Mouse (Mus musculus) embryonic facial prominence, embryonic 10.5 days (tissue): ENCODE data around the gene Fam111a. TPM values are rescaled to one million over a fixed set of nuclear protein-coding genes. Genes with fewer than 3 reads are reported as not detected.
"Not testable (repeated sequence)": the region's sequence is repeated elsewhere in the genome, so short reads cannot be mapped to it uniquely, and the experiment has no call there.

Experiments used
- DNase-seq: peaks from one replicate; pipeline ENCODE4 v3.0.0-alpha.2; 2017; ENCODE audit warnings: low spot score
- H3K27ac ChIP-seq: fragments of 300-500 bp; sonication (generic); replicated peaks from 2 replicates; pipeline ENCODE4 v1.5.1; 2016; ENCODE audit warnings: mild to moderate bottlenecking
- H3K27me3 ChIP-seq: fragments of 300-500 bp; sonication (generic); replicated peaks from 2 replicates; pipeline ENCODE4 v1.6.1; 2016; ENCODE audit warnings: low read depth, mild to moderate bottlenecking; ENCODE audit not compliant: poor library complexity, severe bottlenecking
- H3K36me3 ChIP-seq: fragments of 300-500 bp; sonication (generic); replicated peaks from 2 replicates; pipeline ENCODE4 v1.6.1; 2016; ENCODE audit warnings: mild to moderate bottlenecking, moderate library complexity
- H3K4me1 ChIP-seq: fragments of 300-500 bp; sonication (generic); 2 replicates; pipeline ENCODE4 v1.6.1; 2016
- H3K4me3 ChIP-seq: fragments of 300-500 bp; sonication (generic); 2 replicates; pipeline ENCODE4 v1.5.1; 2016; ENCODE audit warnings: mild to moderate bottlenecking, moderate library complexity
- H3K9me3 ChIP-seq: fragments of 300-500 bp; sonication (generic); 2 replicates; pipeline ENCODE4 v1.6.1; 2016; ENCODE audit warnings: mild to moderate bottlenecking
- WGBS: fragments of 180-500 bp; shearing (Covaris S2); methylation state at CpG from one replicate; pipeline ENCODE4 v1.1.7; 2016; 5-methylcytosine and 5-hydroxymethylcytosine counted together
- polyA plus RNA-seq: library from polyadenylated mRNA; unstranded; fragments of >200 nt; fragmentation: Nextera tagmentation; extraction: Ambion mirVana; gene quantifications from 2 replicates; pipeline ENCODE4 v1.2.1, GENCODE M21; 2016

Gene Fam111a
- polyA plus RNA-seq, result 19.3 and 21.4 TPM in 2 replicates

- not testable (repeated sequence) for H3K27ac ChIP-seq, H3K36me3 ChIP-seq, H3K4me1 ChIP-seq, H3K9me3 ChIP-seq, H3K4me3 ChIP-seq, DNase-seq, H3K27me3 ChIP-seq
- WGBS, result 91% methylated on average over 11 of the region's 11 CpGs
Observed at GRCm38 (mm10) chr19:12545440-12545839, at the start of gene Fam111a. Gene Fam111a, plus strand, starts transcription at chr19:12545740.

DNA sequence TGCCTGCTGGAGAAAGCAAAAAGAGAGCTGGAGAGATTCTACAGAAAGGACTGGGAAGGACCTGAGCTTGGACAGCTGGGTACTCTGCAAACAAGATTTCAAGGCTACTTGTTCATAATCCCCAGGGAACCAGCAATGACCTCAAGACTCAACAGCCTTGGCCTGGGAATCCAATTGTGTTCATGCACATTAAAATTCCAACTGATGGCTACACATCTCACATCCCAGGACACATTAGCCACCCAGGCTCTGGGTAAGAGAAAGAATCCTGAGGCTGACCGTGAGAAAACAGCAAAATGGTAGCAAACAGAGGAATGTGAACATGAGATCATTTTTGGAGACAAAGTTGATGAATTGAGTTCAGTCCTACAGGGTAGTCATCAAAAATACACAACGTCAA, 49.3 kb upstream of the Fam111a start:
- Histone ChIP-seq H3K27me3 (peaks cover 13% of the 10 kb centered on the region), H3K4me1 (peaks cover 54% of the 10 kb centered on the region), H3K36me3 (peaks cover 33% of the 10 kb centered on the region), H3K9me3 (no peaks in the 10 kb centered on the region), H3K4me3 (no peak overlapping the region), H3K27ac (no peak overlapping the region)
- WGBS, result 90% methylated on average over 2 of the region's 2 CpGs
- no peak for DNase-seq

- Histone ChIP-seq H3K36me3 (peaks cover 18% of the 10 kb centered on the region; the same call in 1 of the 2 replicates), H3K27me3 (peaks cover 13% of the 10 kb centered on the region), H3K4me1 (peaks cover 46% of the 10 kb centered on the region), H3K4me3 (peak overlapping the region; percentile 21; the same call in 1 of the 2 replicates), H3K9me3 (no peaks in the 10 kb centered on the region), H3K27ac (no peak overlapping the region)
- DNase-seq, result no peak
- WGBS, result 83% methylated on average over 2 of the region's 2 CpGs
Observed at GRCm38 (mm10) chr19:12497909-12498308, 47.6 kb upstream of the Fam111a start.

GRCm38 (mm10) chr19:12498321-12498720, 47.2 kb upstream of the Fam111a start:
- WGBS, result 91% methylated on average over 4 of the region's 4 CpGs
- peak overlapping the region; percentile 79 for H3K4me3 ChIP-seq

DNA sequence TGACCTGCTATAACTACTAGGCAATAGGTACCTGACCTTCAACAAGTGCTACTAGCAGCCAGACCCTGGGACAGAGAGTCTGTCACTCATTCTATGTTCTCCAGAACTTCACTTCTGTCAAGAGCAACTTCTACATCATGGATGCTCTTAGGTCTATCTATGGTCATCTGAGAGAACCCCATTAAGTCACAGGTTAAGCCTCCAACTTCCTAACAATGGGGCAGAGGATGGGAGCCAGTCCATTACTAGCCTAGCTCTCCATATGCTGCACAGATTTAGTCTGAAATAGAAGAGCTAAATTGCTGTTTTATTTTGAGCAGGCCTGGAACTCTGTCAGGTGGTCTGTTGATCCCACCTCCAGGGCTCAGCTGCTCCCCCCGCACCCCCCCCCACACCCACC, 46.6 kb upstream of the Fam111a start:
- peaks cover 13% of the 10 kb centered on the region for H3K27me3 ChIP-seq
- WGBS, result 96% methylated on average over 1 of the region's 1 CpGs
- H3K4me1 ChIP-seq, result peaks cover 41% of the 10 kb centered on the region
- H3K36me3 ChIP-seq, result peaks cover 18% of the 10 kb centered on the region; the same call in 1 of the 2 replicates
- peak overlapping the region; percentile 93; the same call in 1 of the 2 replicates for H3K27ac ChIP-seq
- peak overlapping the region; percentile 79 for H3K4me3 ChIP-seq
- DNase-seq, result no peak
- no peaks in the 10 kb centered on the region for H3K9me3 ChIP-seq

More at GRCm38 (mm10) chr19:12498321-12498720, 47.2 kb upstream of the Fam111a start:
- peaks cover 46% of the 10 kb centered on the region for H3K4me1 ChIP-seq
- peaks cover 18% of the 10 kb centered on the region; the same call in 1 of the 2 replicates for H3K36me3 ChIP-seq
- DNase-seq, result no peak
- H3K27ac ChIP-seq, result no peak overlapping the region
- H3K9me3 ChIP-seq, result no peaks in the 10 kb centered on the region
- peaks cover 13% of the 10 kb centered on the region for H3K27me3 ChIP-seq

- Histone ChIP-seq H3K36me3 (peaks cover 18% of the 10 kb centered on the region; the same call in 1 of the 2 replicates), H3K4me3 (peak overlapping the region; percentile 79), H3K27me3 (peaks cover 13% of the 10 kb centered on the region), H3K27ac (peak overlapping the region; percentile 93), H3K9me3 (no peaks in the 10 kb centered on the region), H3K4me1 (peaks cover 37% of the 10 kb centered on the region)
- WGBS, result 18% methylated on average over 2 of the region's 2 CpGs
- no peak for DNase-seq
Observed at GRCm38 (mm10) chr19:12499485-12499884, 46.1 kb upstream of the Fam111a start.

DNA sequence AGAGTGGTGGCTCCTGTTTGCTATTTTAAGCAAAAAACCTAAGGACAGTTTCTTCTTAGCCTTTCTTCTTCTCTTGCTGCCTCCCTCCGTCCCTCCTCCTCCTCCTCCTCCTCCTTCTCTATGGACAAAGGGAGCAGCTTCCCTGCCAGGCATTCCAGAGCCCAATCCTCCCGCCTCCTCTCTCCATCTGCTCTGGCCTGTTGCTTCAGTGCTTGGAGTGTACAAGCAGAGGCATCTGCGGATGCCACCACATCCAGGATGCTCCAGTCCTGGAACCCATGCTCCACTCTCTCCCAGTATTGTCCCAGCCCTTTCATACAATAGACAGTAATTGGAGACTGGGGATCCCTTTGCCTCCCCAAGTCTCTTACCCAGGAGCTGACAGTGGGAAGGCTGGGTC, 45.4 kb upstream of the Fam111a start:
- peaks cover 33% of the 10 kb centered on the region for H3K4me1 ChIP-seq
- peaks cover 18% of the 10 kb centered on the region; the same call in 1 of the 2 replicates for H3K36me3 ChIP-seq
- 4% methylated on average over 3 of the region's 3 CpGs for WGBS
- no peaks in the 10 kb centered on the region for H3K9me3 ChIP-seq
- peak overlapping the region; percentile 79 for H3K4me3 ChIP-seq
- DNase-seq, result peak; percentile 57
- peaks cover 13% of the 10 kb centered on the region for H3K27me3 ChIP-seq
- H3K27ac ChIP-seq, result peak overlapping the region; percentile 93

GRCm38 (mm10) chr19:12500881-12501311, 44.6 kb upstream of the Fam111a start:
- no peaks in the 10 kb centered on the region for H3K9me3 ChIP-seq
- peak overlapping the region; percentile 93 for H3K27ac ChIP-seq
- WGBS, result under 1% methylated on average over 38 of the region's 38 CpGs
- peaks cover 18% of the 10 kb centered on the region; the same call in 1 of the 2 replicates for H3K36me3 ChIP-seq
- peak; percentile 73 for DNase-seq
- peaks cover 29% of the 10 kb centered on the region for H3K4me1 ChIP-seq
- H3K4me3 ChIP-seq, result peak overlapping the region; percentile 79
- H3K27me3 ChIP-seq, result peaks cover 13% of the 10 kb centered on the region

DNA sequence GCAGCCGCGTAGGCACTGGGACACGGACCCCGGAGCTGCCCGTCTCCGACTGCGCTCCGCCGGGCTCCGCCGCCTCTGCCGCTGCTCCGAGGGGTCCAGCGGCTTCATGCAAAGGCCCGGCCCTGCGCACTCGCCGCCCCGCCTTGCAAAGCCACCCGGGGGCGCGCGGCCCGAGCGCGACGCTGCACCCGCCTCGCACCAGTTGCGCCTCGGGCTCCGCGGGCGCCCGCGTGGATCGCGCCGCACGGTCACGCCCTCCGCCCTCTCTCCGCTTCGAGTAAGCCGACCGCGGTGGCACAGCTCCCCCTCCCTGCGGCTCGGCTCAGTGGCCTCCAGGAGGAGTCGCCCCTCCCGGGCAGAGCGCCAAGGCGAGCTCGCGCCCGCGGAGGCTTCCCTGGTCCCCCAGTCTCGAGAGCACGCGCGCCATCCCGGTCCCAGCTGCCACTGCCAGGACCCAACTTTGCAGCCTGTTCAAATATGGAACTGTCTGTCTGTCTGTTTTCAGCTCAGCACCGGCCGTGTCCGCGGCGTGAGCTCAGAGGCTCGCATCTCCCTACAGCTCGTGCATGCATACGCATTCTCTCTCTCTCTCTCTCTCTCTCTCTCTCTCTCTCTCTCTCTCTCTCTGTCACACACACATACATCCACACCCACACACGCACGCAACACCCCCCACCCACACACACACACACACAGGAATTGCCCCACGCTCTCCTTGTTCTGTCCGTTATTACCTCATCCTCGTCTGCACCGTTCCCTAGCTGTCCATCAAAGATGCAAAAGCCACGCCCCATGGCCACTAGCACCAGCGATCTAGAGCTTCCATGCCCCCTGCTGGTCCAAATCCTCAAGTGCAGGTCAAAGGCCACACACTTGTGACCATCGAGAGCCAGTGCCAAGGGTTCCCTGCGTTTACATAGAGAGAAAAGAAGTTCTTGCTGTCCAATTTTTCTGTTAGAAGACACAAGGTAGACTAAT, 43.9 kb upstream of the Fam111a start, which contains the start of gene Dtx4:
Dtx4 (minus strand) TSS at position 85 of the 978 bp plus-strand sequence.
- Histone ChIP-seq H3K27ac (peak within 1 kb of the TSS; percentile 93), H3K4me1 (peaks cover 24% of the 10 kb centered on the region), H3K4me3 (peak within 1 kb of the TSS; percentile 79), H3K36me3 (peaks cover 18% of the 10 kb centered on the region; the same call in 1 of the 2 replicates), H3K9me3 (no peaks in the 10 kb centered on the region), H3K27me3 (peaks cover 13% of the 10 kb centered on the region)
- peak; percentile 93 for DNase-seq
- under 1% methylated on average over 80 of the region's 80 CpGs for WGBS

DNA sequence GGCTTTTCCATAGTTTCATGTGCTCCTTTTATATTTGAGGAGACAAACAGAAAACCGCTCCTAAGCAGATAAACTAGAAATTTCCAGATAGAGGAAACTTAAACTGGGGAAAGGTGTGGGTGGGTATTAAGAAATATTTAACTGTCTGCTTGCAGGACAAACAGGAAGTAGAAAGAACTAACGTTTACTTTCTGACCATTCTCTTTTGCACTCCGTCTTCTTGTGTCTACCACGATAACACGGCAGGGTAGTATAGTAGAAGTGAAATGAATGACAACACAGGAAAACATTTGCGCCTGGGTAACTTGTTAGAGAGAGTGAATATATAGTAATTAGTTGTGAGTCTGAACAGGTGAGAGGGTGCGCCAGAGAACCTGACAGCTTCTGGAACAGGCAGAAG, 42.8 kb upstream of the Fam111a start:
- Histone ChIP-seq H3K36me3 (peaks cover 7% of the 10 kb centered on the region; the same call in 1 of the 2 replicates), H3K27ac (no peak overlapping the region), H3K4me1 (peaks cover 24% of the 10 kb centered on the region), H3K27me3 (peaks cover 13% of the 10 kb centered on the region), H3K9me3 (no peaks in the 10 kb centered on the region), H3K4me3 (no peak overlapping the region)
- DNase-seq, result no peak
- WGBS, result 89% methylated on average over 7 of the region's 7 CpGs

DNA sequence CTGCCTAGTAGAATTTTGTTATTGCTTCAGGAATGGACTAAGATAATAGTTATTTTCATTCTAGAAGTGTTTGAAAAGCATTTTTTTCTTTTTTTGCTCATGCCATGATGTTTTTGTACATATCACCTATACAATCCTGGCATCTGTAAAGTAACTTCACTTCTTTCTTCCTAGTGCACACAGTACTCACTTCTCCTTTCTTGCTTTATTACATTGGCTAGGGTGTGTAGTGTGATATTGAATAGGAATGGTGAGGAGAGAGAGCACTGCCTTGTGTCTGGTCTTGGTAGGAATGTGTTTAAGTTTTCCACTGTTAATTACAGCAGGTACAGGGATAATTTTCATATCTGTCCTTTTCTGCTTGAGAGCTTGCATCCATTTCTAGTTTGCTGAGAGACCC, 30.9 kb upstream of the Fam111a start:
- Histone ChIP-seq H3K9me3 (no peaks in the 10 kb centered on the region), H3K27me3 (no peaks in the 10 kb centered on the region), H3K36me3 (no peaks in the 10 kb centered on the region), H3K4me1 (no peaks in the 10 kb centered on the region), H3K27ac (no peak overlapping the region), H3K4me3 (no peak overlapping the region)
- DNase-seq, result no peak

GRCm38 (mm10) chr19:12517671-12518540, 27.6 kb upstream of the Fam111a start:
- H3K27me3 ChIP-seq, result no peaks in the 10 kb centered on the region
- H3K9me3 ChIP-seq, result no peaks in the 10 kb centered on the region
- H3K4me3 ChIP-seq, result peak overlapping the region; percentile 59
- no peaks in the 10 kb centered on the region for H3K36me3 ChIP-seq
- H3K4me1 ChIP-seq, result no peaks in the 10 kb centered on the region
- H3K27ac ChIP-seq, result peak overlapping the region; percentile 80
- peak; percentile 64 for DNase-seq
- 2% methylated on average over 16 of the region's 16 CpGs for WGBS
